Mouse (Mus musculus) heart, adult 9 months (tissue): ENCODE measurements around the gene Slc39a8.

ENCODE experiments used
- DNase-seq, 2 experiments: peaks; one replicate each; pipeline ENCODE4 v3.0.0; 2022; ENCODE audit warnings: low spot score in 2 of 2

The Slc39a8 gene

GRCm38 (mm10) chr3:135918566-135919180 lies 93.6 kb downstream of the Slc39a8 start:
- DNase-seq: no peak

GRCm38 (mm10) chr3:135919305-135919704 lies 94.2 kb downstream of the Slc39a8 start:
- no peak for DNase-seq

GRCm38 (mm10) chr3:135926729-135927128 lies 101.7 kb downstream of the Slc39a8 start:
- DNase-seq: no peak

GRCm38 (mm10) chr3:135928184-135928583 lies 103.1 kb downstream of the Slc39a8 start:
- DNase-seq: no peak

- DNase-seq: no peak
Observed at GRCm38 (mm10) chr3:135937455-135937854, 112.4 kb downstream of the Slc39a8 start.
